Mouse (Mus musculus) embryonic facial prominence, embryonic 12.5 days (tissue): Measurements from ENCODE around the gene Pik3cb. TPM values are rescaled to one million over a fixed set of nuclear protein-coding genes. Genes with fewer than 3 reads are reported as not detected.

Source experiments
- polyA plus RNA-seq: library from polyadenylated mRNA; unstranded; fragments of >200 nt; fragmentation: Nextera tagmentation; extraction: Ambion mirVana; gene quantifications from 2 replicates; pipeline ENCODE4 v1.2.1, GENCODE M21; 2016

Gene Pik3cb
- polyA plus RNA-seq, 1 experiment from 2014 or later = 2.5 TPM

Other genes starting within 250 kb of the Pik3cb start
- not detected in 2 replicates for gene 7420426K07Rik, start 237.5 kb downstream of the Pik3cb start, polyA plus RNA-seq
- gene Foxl2, start 185.3 kb downstream of the Pik3cb start, polyA plus RNA-seq = 11.0 and 14.3 TPM in 2 replicates
- 55.2 and 56.3 TPM in 2 replicates for gene Faim, start 154.2 kb downstream of the Pik3cb start, polyA plus RNA-seq
- not detected in 2 replicates for gene Gm1123, start 104.9 kb downstream of the Pik3cb start, polyA plus RNA-seq
- not detected in 2 replicates for gene Faiml, start 96.6 kb upstream of the Pik3cb start, polyA plus RNA-seq
- gene Cep70, start 102.7 kb upstream of the Pik3cb start, polyA plus RNA-seq = 49.1 and 51.4 TPM in 2 replicates
- gene Esyt3, start 217.9 kb upstream of the Pik3cb start, polyA plus RNA-seq = 0.31 and 0.46 TPM in 2 replicates